Mouse (Mus musculus): ENCODE data around the gene Sphk1. TPM values are rescaled to one million over a fixed set of nuclear protein-coding genes. Genes with fewer than 3 reads are reported as not detected.

Gene Sphk1
- polyA plus RNA-seq, 2 experiments = 23.0 to 26.8 TPM

GRCm38 (mm10) chr11:116575396-116575795 lies 44.7 kb downstream of the Sphk1 start:
- peak overlapping the region in 1 of 2 experiments; percentile 11; a peak in 1 of 4 replicates for H3K4me3 ChIP-seq (ENCODE audit: insufficient read depth in 1 of 2, low read depth in 2 of 2, low read length in 2 of 2)
- no peaks in the 10 kb centered on the region for H3K9me3 ChIP-seq (ENCODE audit: control insufficient read depth, low read length)
- peak overlapping the region; percentile 100 for H3K27ac ChIP-seq
- peaks cover 72 to 79% of the 10 kb centered on the region in 2 experiments for H3K4me1 ChIP-seq (replicated peaks; ENCODE audit: control insufficient read depth in 2 of 2, insufficient read depth in 2 of 2, low read length in 1 of 2)
- H3K9ac ChIP-seq (replicated peaks) = peak overlapping the region; percentile 33; the same call in 1 of the 2 replicates
- 86% methylated on average over 2 of the region's 2 CpGs for WGBS (ENCODE audit: insufficient replicate concordance)
- ATAC-seq (ENCODE audit: insufficient read depth) = no peak
- peaks cover 13% of the 10 kb centered on the region for H3K36me3 ChIP-seq (replicated peaks; ENCODE audit: control insufficient read depth, insufficient read depth, low read depth)
- peak overlapping the region; percentile 82 for H3K4me2 ChIP-seq (ENCODE audit: low read depth)
- DNase-seq (ENCODE audit: low read depth in 3 of 3, low spot score in 3 of 3) = no peak
- TF ChIP-seq EP300 (IDR thresholded peaks at IDR 0.05; ENCODE audit: low read depth) (no peak), CTCF (IDR thresholded peaks at IDR 0.05; ENCODE audit: low read depth) (no peak)
- H3K27me3 ChIP-seq (ENCODE audit: control insufficient read depth, insufficient read depth, low read length) = no peaks in the 10 kb centered on the region

- H3K4me2 ChIP-seq (ENCODE audit: low read depth) = peak overlapping the region; percentile 81
These were observed 48.6 kb downstream of the Sphk1 start for GRCm38 (mm10) chr11:116579280-116579679.

GRCm38 (mm10) chr11:116580031-116580652 lies 49.4 kb downstream of the Sphk1 start:
- TF ChIP-seq CTCF (IDR thresholded peaks at IDR 0.05; ENCODE audit: low read depth) (no peak), EP300 (IDR thresholded peaks at IDR 0.05; ENCODE audit: low read depth) (peak; percentile 80)
- H3K27me3 ChIP-seq (ENCODE audit: control insufficient read depth, insufficient read depth, low read length) = no peaks in the 10 kb centered on the region
- H3K4me3 ChIP-seq (ENCODE audit: insufficient read depth in 1 of 2, low read depth in 2 of 2, low read length in 2 of 2) = peak overlapping the region; percentile 94 to 97
- peaks cover 13% of the 10 kb centered on the region for H3K36me3 ChIP-seq (replicated peaks; ENCODE audit: control insufficient read depth, insufficient read depth, low read depth)
- no peaks in the 10 kb centered on the region for H3K9me3 ChIP-seq (ENCODE audit: control insufficient read depth, low read length)
- peak overlapping the region; percentile 81 for H3K4me2 ChIP-seq (ENCODE audit: low read depth)
- peak; percentile 75 to 79 (median 77) for DNase-seq (ENCODE audit: low read depth in 3 of 3, low spot score in 3 of 3)
- peak; percentile 68 for ATAC-seq (ENCODE audit: insufficient read depth)
- WGBS (ENCODE audit: insufficient replicate concordance) = 7% methylated on average over 10 of the region's 10 CpGs
- H3K9ac ChIP-seq (replicated peaks) = peak overlapping the region; percentile 96
- peaks cover 31 to 36% of the 10 kb centered on the region in 2 experiments for H3K4me1 ChIP-seq (replicated peaks; ENCODE audit: control insufficient read depth in 2 of 2, insufficient read depth in 2 of 2, low read length in 1 of 2)
- H3K27ac ChIP-seq = peak overlapping the region; percentile 94

More at GRCm38 (mm10) chr11:116579280-116579679, 48.6 kb downstream of the Sphk1 start:
- peaks cover 13% of the 10 kb centered on the region for H3K36me3 ChIP-seq (replicated peaks; ENCODE audit: control insufficient read depth, insufficient read depth, low read depth)
- peak overlapping the region; percentile 94 to 97 for H3K4me3 ChIP-seq (ENCODE audit: insufficient read depth in 1 of 2, low read depth in 2 of 2, low read length in 2 of 2)
- 86% methylated on average over 3 of the region's 3 CpGs for WGBS (ENCODE audit: insufficient replicate concordance)
- H3K27ac ChIP-seq = peak overlapping the region; percentile 94
- no peak for DNase-seq (ENCODE audit: low read depth in 3 of 3, low spot score in 3 of 3)
- no peaks in the 10 kb centered on the region for H3K9me3 ChIP-seq (ENCODE audit: control insufficient read depth, low read length)
- H3K4me1 ChIP-seq (replicated peaks; ENCODE audit: control insufficient read depth in 2 of 2, insufficient read depth in 2 of 2, low read length in 1 of 2) = peaks cover 39 to 45% of the 10 kb centered on the region in 2 experiments
- TF ChIP-seq EP300 (IDR thresholded peaks at IDR 0.05; ENCODE audit: low read depth) (no peak), CTCF (IDR thresholded peaks at IDR 0.05; ENCODE audit: low read depth) (no peak)
- no peaks in the 10 kb centered on the region for H3K27me3 ChIP-seq (ENCODE audit: control insufficient read depth, insufficient read depth, low read length)
- no peak for ATAC-seq (ENCODE audit: insufficient read depth)
- H3K9ac ChIP-seq (replicated peaks) = peak overlapping the region; percentile 96

GRCm38 (mm10) chr11:116580711-116581375 lies 50.1 kb downstream of the Sphk1 start:
- peak overlapping the region; percentile 96 for H3K9ac ChIP-seq (replicated peaks)
- ATAC-seq (ENCODE audit: insufficient read depth) (peak; percentile 75), DNase-seq (ENCODE audit: low read depth in 3 of 3, low spot score in 3 of 3) (no peak)
- H3K4me2 ChIP-seq (ENCODE audit: low read depth) = peak overlapping the region; percentile 81
- no peaks in the 10 kb centered on the region for H3K27me3 ChIP-seq (ENCODE audit: control insufficient read depth, insufficient read depth, low read length)
- peak overlapping the region; percentile 94 to 97 for H3K4me3 ChIP-seq (ENCODE audit: insufficient read depth in 1 of 2, low read depth in 2 of 2, low read length in 2 of 2)
- H3K36me3 ChIP-seq (replicated peaks; ENCODE audit: control insufficient read depth, insufficient read depth, low read depth) = peaks cover 13% of the 10 kb centered on the region
- H3K4me1 ChIP-seq (replicated peaks; ENCODE audit: control insufficient read depth in 2 of 2, insufficient read depth in 2 of 2, low read length in 1 of 2) = peaks cover 24 to 29% of the 10 kb centered on the region in 2 experiments
- under 1% methylated on average over 86 of the region's 91 CpGs for WGBS (ENCODE audit: insufficient replicate concordance)
- peak overlapping the region; percentile 94 for H3K27ac ChIP-seq
- H3K9me3 ChIP-seq (ENCODE audit: control insufficient read depth, low read length) = no peaks in the 10 kb centered on the region
- TF ChIP-seq CTCF (IDR thresholded peaks at IDR 0.05; ENCODE audit: low read depth) = no peak
- no peak for TF ChIP-seq EP300 (IDR thresholded peaks at IDR 0.05; ENCODE audit: low read depth)

GRCm38 (mm10) chr11:116581376-116581814 lies 50.7 kb downstream of the Sphk1 start, which contains the start of gene Ube2o:
TSS of gene Ube2o (minus strand) at chr11:116581447.
- peak within 1 kb of the TSS; percentile 94 for H3K27ac ChIP-seq
- DNase-seq (ENCODE audit: low read depth in 3 of 3, low spot score in 3 of 3) (peak; percentile 76), ATAC-seq (ENCODE audit: insufficient read depth) (peak; percentile 80)
- peak within 1 kb of the TSS; percentile 94 to 97 for H3K4me3 ChIP-seq (ENCODE audit: insufficient read depth in 1 of 2, low read depth in 2 of 2, low read length in 2 of 2)
- TF ChIP-seq CTCF (IDR thresholded peaks at IDR 0.05; ENCODE audit: low read depth) = peak; percentile 68
- no peak for TF ChIP-seq EP300 (IDR thresholded peaks at IDR 0.05; ENCODE audit: low read depth)
- peak within 1 kb of the TSS; percentile 96 for H3K9ac ChIP-seq (replicated peaks)
- H3K36me3 ChIP-seq (replicated peaks; ENCODE audit: control insufficient read depth, insufficient read depth, low read depth) = peaks cover 13% of the 10 kb centered on the region
- 1% methylated on average over 48 of the region's 51 CpGs for WGBS (ENCODE audit: insufficient replicate concordance)
- no peaks in the 10 kb centered on the region for H3K9me3 ChIP-seq (ENCODE audit: control insufficient read depth, low read length)
- no peaks in the 10 kb centered on the region for H3K27me3 ChIP-seq (ENCODE audit: control insufficient read depth, insufficient read depth, low read length)
- peaks cover 20 to 24% of the 10 kb centered on the region in 2 experiments for H3K4me1 ChIP-seq (replicated peaks; ENCODE audit: control insufficient read depth in 2 of 2, insufficient read depth in 2 of 2, low read length in 1 of 2)
- H3K4me2 ChIP-seq (ENCODE audit: low read depth) = peak within 1 kb of the TSS; percentile 81
